Mouse (Mus musculus) MN1 (cell line): ENCODE results near the gene Grasp.

Experiments used
- DNase-seq: peaks from one replicate; pipeline ENCODE4 v3.0.0-alpha.2; 2016; ENCODE audit warnings: low spot score

Gene Grasp

DNA sequence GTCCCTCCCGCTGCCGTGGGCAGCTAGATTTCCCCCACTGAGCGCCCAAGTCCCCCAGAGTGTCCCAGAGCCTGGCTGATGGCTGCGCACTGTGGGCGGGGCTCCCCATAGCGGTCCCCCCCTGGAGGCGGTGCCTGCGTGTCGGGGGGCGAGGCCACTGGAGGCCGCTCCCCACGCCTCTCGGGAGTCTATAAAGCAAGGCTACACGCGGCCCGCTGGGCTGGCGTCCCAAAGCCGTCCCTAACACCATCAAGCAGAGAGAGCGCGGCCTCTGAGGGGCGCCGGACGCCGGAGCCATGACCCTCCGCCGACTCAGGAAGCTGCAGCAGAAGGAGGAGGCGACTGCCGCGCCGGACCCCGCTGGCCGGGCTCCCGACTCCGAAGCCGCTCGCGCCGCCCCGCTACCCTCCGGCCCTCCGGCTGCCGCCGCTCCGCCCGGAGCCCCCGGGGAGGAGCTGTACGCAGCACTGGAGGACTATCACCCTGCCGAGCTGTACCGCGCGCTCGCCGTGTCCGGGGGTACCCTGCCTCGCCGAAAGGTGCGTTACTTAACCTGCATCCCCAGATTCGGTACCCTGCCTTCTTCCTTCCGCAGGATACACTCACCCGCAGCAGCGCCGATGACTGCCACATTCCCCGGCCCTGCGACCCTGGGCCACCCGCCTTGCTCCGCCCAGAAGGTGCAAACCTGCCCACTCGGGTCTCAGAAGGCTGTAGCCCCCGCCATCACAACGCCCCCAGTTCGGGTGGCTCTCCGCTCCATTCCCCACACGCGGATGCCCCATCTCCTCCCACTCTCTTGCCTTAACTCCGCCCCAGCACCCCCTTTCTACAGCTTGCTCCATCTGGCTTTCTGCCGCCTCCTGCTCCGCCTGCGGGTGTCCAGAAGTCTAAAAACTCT lies at the start of gene Grasp:
Gene Grasp, plus strand, starts transcription at position 183 of the 901 bp plus-strand sequence.
- DNase-seq, result peak; percentile 90

DNA sequence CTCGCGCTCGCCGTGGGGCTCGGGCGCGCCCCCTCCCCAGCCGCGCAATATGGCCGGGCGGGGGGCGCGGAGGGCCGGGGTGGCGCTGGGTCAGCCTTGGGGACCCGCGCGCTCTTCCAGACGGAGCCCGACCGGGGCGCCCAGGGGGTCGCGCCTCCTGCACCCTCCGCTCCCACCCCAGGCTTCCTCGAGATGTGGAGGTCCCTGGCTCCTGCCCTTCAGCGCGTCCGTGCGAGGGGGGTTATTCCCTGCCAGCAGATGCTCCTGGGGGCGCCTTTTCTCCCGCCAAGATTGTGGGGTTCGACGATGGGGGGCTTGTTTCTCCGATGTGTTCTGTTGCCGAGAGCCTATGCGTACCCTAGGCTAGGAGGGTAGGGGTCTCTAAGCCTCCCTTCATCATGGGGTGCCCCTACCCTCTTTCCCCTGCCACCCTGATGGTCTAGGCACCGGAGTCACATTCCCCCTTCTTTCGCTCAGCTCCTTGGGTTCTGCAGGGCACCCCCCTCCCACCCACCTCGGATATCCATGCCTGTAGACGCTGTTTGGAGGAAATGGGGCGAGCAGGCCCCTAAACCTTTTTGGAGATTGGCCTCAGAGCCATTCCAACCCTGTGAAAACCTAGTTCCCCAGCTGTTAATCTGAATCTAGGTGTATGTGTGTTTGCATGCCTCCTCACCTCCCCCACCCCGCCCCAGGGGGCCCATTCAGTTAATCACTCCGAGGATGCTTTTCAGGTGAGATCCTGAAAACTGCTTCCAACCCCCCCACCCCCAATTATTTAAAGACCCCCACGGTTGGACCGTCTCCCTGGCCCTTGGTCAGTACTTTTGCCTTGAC lies 49.5 kb upstream of the Grasp start:
- DNase-seq, result peak; percentile 41

DNA sequence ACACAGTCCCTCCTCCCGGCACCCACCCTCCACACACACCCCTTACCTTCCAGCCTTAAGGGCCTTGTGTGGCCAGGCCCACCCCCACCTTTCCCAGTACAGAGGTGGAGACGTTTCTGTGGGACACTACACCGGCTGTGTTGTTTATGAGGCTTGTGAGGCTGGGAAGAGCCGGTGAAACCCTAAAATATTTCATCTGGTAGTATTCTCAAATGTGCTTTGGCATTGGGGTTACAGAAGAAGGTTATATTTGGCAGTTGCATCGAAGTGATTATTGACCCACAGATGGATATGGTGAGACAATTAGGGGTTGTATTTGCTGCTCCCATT lies 48.9 kb upstream of the Grasp start:
- DNase-seq, result no peak

DNA sequence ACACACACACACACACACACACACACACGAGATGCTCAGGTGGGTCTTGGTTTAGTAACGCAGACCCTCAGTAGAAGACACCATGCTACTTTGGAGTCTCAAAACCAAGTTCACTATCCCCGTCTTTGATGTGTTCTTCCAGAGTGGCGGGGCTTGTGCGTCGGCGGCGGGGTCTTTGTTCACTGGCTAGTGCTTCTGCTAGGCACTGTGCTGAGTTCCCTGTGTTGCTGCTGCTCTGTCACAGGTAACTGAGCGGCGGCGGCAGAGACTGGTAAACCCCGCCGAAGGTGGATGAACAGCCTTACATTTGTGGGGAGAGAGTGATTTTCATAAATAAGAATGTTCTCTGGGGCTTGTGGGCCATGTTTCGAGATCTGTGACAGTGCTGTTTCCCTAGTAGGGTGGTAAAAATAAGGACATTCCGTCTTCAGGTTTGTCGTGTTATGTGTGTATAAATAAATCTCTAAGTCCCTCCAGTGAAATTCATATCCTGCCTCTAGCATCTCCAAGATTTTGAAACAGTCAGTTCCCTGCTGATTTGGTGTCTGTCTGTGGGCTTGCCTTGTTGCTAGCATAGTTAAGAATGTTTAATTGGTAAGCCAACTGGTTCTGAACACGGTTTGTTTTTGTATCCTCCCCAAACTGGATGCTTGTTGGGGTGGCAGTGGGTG lies 48.2 kb upstream of the Grasp start:
- no peak for DNase-seq

DNA sequence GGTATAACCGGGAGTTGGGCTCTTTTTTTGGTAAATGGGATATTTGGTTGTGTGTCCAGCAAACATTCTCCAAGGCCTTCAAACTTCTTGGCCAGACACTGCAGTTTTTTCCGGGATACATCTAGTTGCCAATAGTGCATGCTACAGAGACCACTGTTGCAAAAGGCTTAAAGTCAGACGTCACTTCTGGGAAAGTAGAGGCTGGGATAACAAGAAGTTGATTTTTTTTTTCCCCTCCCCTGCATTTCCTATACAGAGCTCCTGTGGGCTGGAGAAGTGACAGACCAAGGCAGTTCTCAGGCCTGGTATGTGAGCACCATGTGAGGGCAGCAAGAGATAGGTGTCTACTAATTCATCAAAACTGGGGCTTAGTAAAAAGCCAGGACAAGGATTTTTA lies 47.7 kb upstream of the Grasp start:
- DNase-seq, result no peak

DNA sequence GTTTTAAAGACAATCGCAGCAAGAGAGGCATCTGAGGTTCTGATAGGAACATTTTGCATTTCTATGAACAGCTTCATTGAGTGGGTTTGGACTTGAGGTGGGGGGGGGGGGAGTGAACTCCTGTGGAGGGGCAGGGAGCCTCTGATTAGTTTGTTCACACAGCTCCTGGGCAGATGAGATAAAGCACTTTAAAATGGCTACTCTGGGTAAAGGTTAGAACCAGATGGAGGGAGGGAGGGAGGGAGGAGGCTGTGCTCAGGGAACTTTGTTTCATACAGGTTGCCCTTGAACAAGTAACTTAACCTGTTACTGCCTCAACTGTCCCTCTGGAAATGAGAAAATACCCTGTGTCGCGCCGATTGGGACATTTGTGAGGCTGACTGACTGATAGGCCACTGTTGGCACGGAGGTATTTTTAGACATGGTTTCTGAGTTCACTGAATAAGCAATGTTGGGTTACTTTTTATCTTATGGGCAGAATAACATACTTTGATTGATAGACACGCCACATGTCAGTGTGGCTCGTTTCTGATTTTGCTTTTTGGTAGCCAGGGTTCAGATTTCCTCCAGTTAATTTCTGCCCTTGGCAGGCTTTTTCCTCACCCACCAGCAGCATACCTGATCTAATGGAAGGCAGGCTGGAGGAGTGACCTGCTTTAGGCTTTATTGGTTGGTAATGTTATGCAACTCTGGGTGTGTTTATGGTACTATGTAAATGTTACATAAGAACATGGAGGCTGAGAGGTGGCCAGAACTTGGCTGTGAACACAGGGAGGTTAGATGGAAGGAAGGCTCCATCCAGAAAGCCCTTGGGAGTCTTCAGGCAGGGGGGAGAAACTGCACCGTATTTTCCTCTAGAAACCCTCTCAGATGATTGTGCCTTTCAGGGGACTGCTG lies 46.9 kb upstream of the Grasp start:
- DNase-seq, result no peak

DNA sequence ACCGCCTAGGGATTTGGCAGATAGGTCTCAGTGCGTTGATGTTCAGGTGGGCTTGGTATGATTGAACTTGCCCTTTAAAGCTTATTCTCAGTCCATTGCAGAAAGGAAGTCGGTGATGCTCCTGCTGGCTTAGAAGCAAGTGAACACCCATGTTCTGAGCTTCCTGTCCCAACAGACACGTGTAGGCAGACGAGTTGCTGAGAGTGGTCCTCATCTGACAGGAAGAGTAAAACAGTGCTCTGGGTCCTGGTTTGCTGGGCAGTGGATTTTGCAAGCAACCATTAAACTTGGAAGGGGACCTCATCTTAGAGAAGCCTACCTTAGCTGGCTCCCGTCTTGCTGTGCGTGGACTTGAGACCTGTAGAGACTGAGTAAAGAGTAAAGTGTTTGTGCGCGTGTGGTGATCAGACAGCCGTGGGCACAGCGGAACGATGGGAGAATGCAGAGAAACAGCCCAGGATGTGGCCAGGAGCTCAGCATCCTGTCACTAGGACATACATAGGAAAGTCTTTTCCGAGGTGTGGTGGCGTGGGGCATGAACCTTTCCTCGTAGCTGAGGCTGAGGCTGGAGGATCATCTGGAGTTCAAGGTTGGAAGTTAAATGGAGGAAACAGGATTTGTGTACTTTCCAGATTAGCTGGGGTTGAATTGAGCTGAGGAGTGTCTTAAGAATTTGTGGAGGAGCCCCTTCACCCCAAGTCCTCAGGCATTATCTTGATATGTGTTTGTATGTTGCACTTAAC lies 43.5 kb upstream of the Grasp start:
- no peak for DNase-seq

DNA sequence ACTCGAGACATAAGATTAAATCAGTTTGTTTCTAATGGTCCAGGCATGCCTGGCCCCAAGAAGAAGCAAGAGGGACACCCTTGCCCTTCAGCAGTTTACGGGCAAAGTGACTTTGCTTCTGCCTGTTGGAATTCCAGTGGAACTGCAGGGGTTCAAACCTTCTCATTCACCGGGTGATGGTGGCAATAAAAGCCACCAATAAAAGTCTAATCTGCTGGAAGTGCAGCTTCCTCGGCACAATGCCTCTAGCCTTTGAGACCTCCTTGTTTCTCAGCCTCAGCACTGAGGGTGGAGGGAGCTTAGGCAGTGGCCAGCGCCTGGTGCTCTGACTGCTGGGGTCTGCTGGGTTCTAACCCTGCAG lies 42.9 kb upstream of the Grasp start:
- no peak for DNase-seq

DNA sequence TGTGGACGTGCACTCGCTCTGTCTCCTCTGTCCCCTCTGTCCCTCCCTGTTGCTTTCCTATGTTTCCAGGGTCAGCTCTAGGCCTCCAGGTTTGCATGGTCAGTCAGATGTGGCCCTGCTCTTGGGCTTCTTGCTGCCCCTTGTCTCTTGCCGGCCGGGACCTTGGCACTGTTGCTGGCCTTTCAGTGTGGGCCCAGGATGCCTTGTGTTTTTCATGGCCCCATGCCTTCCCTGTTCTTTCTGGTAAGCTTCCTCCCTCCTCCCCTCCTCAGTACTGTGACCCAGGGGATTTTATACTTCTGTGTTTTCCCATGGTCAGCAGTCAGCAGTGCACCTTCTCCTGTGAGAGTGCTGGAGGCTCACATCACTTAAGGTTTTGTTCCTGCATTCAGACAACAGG lies 42.5 kb upstream of the Grasp start:
- no peak for DNase-seq

DNA sequence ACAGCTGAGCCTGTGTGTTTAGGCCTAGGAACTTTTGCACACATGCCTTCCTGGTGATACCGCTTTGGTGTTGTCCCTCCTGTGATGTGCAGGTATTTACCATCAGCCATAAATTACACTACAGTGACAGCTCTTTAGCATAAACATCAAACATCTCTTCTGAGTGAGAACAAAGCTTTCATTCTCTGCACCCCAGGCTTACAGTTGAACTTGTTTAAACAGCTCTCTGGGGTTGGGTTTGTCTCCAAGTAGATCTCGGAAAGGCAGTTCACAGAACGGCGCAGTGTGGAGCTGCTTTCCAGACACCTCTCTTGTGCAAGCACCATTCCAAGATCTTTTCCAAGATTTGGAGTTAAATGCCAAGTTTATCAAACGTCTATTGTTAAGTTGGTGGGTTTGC lies 41.3 kb upstream of the Grasp start:
- DNase-seq, result no peak

DNA sequence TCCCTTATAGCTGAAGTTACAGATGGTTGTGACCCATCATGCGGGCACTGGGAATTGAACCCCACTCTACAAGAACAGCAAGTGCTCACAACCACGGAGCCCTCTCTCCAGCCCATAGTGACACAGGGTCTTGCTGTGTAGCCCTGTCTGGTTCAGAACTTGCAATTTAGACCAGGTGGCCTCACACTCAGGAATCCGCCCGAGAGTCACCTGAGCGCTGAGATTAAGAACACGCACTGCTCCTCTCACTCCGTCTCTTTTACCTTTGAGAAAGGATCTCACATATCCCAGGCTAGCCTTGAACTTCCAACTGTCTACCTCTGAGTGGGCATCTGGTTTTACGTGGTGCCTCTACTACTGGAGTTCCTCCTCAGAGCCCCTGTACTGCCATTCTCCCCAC lies 39.7 kb upstream of the Grasp start:
- DNase-seq, result no peak

DNA sequence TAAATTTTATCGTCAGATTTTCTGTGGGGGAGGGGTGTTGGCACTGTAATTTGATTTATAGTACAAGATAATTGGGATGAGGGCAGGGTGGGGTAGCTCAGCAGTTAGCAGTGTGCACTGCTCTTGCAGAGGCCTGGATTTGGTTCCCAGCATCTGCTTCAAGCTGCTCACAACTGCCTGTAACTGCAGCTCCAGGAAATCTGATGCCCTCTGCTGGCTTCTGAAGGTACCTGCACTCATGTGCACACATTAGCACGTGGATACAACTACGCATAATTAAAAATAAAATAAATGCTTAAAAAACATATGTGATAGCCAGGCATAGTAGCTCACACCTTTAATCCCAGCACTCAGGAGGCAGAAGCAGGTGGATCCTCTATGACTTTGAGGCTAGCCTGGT lies 38.4 kb upstream of the Grasp start:
- DNase-seq, result no peak

DNA sequence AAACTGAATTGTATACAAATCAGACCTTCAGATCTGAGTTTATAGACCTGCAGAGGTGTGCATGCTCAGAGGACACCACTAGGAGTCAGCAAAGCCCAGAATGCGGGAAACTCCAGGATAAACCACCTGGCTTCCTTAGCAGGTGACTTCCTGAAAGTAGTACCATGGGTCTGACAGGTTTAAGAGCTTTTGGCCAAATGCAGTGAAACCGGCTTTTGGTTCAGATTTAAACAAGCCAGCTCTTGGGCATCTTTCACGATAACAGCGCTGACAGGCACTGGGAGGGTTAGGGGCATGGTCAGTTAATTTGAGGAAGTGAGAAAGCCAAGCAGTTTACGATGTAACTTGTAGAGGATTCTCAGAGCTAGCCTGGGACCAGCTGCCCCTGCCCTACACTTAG lies 36.1 kb upstream of the Grasp start:
- DNase-seq, result no peak

DNA sequence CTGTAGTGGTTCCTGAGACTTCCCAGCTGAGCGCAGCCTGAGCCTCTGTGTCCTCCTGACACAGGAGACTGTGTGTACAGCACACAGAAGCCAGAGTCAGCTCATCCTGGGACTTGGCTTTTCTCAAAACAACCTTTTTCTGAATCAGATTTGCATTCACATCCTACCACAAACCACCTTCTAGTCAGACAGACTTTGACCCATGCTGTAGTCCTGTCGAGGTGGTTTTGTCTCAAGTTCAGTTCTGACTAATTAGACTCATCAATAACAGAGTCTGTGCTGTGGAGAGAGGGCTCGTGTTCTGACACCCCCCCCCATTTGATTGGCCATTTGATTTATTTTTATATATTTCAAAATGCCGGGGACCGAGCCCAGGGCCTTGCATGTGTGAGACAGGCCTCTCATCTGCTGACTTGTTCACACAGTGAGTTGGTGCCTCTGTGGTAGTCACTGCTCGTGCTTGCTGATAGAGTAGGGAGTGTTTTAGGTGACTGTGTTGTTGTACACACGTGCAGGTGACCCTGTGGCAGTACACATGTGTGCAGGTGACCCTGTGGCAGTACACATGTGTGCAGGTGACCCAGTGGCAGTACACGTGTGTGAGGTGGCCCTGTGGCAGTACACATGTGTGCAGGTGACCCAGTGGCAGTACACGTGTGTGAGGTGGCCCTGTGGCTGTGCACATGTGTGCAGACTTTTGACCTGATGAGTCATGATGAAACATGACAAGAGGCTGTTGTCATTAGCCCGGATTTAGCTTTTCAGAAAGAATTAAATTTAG lies 33.8 kb upstream of the Grasp start:
- no peak for DNase-seq

DNA sequence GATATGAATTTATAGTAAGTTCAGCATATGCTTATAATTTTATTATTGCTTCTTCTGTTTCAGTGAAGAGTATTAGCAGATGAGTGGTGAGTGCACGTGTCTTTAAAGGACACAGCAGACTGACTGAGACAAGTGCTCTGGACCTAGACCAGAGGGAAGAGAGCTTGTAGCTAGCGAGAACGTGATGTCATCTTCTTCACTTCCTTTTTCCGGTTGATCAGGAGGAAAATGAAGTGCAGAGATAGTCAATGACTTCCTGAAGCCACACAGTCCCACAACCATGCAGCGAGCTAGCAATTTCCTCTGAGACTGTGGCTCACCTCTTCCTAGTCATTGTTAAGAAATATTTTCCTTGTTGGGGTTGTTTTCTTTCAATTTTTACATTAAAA lies 33.2 kb upstream of the Grasp start:
- DNase-seq, result no peak

DNA sequence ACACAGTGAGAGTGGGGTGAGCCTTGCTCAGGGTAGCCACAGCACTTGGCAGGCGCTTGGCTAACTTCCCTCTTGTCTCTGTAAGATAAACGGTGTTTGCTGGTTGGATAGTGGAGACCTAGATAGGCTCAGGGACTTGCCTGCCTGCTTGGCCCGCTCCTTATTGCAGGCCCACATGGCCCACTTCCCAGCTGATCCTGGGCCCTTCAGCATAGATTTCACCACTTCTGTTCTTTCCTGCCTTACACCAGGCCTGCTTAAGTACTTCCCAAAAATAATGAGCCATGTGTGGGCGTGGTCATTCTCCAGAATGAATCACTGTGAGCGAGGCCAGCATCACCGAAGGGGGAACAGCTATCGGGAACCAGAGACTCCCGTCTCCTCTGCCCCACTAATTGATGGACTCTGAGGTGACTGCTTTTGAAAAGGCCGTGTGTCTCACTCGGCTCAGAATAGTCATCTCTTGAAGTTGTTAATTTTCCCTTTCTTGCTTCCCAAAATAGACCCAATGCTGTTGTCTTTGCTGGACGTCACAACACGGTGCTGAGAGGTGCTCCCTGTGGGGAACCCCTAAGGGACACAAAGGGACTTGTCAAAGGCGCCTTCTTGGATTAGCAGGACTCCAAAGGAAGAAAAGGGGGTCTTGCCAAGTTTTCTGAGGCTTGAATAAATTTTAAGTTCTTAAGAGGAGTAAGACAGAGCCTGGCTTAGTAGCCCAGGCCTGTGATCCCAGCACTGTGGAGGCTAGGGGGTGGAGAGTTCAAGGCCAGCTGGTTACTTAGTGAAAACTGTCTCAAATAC lies 32.3 kb upstream of the Grasp start:
- peak; percentile 90 for DNase-seq

DNA sequence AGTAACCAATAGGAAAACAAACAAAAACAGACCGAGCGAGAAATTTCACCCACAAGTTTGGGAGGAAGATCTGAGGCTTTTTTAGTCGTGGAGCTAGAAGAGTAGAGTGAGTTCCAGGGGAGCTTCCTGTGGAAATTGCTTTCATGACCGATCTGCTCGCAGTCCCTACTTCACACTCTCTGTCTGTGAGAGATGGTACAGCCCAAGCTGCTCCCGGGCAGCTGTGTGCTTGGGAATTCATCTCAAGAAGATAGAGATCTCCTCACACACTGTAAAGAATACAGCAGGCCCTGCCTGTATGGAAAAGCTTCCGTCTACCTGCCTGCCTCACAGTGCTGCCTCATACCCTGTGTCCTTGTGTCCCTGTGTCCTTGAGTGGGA lies 31.7 kb upstream of the Grasp start:
- DNase-seq, result no peak

DNA sequence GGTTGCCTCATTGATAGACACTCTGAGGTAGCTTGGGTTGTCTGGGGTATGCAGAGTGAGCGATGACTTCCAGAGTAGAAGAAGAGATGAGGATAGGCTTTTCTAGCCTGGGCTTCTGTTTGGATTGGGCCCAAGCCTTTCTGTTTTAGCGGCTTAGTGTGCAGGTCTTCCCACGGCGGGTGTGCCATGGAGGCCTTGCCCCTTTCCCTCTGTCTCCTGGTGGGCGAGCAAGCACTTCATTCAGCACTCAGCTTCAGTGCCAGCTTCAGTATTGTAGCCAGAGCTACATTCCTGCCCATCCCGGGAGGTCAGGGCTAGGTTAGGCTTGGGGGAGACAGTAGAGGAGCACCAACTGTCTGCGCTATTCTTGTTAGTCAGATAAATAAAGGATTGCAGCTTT lies 31.3 kb upstream of the Grasp start:
- DNase-seq, result no peak

DNA sequence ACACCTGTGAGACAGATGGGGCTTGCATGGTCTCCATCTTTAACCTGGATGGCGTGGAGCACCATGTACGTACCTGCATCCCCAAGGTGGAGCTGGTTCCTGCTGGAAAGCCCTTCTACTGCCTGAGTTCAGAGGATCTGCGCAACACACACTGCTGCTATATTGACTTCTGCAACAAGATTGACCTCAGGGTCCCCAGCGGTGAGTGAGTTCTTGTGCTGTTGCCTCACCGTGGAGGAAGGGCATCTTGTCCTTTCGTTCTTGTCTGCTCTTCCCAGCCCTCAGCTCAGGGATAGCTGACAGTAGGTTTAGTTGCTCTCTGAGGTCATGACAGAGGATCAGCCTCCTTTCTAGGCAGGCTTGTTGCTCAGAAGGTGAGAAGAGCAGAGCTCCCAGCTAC lies 30.0 kb upstream of the Grasp start:
- DNase-seq, result no peak
